Mouse (Mus musculus) CH12.LX (cell line): ENCODE results near the gene Dusp13. TPM values are rescaled to one million over a fixed set of nuclear protein-coding genes. Genes with fewer than 3 reads are reported as not detected.

ENCODE experiments used
- DNase-seq: peaks from one replicate; pipeline ENCODE4 v3.0.0-alpha.2; 2013; ENCODE audit errors: extremely low read depth
- H3K27ac ChIP-seq: 2 replicates; pipeline ENCODE4 v1.5.1; 2012; ENCODE audit warnings: low read depth, mild to moderate bottlenecking, control low read depth, moderate library complexity; ENCODE audit not compliant: insufficient read depth
- H3K27me3 ChIP-seq: replicated peaks from 2 replicates; pipeline ENCODE3; 2012; ENCODE audit warnings: inconsistent platforms
- H3K36me3 ChIP-seq, 2 experiments: replicated peaks in 1 of 2; 2 replicates each; pipeline versions ENCODE3 to v1.6.1; 2012; ENCODE audit warnings: inconsistent platforms in 1 of 2, low read length in 1 of 2, mild to moderate bottlenecking in 1 of 2, mixed read lengths in 1 of 2, moderate library complexity in 1 of 2; ENCODE audit not compliant: control insufficient read depth in 1 of 2, insufficient read depth in 1 of 2
- H3K4me1 ChIP-seq, 2 experiments: 2 replicates each; pipeline ENCODE4 v1.6.1; 2012; ENCODE audit warnings: inconsistent platforms in 1 of 2, moderate library complexity in 1 of 2; ENCODE audit not compliant: insufficient read depth in 2 of 2, control insufficient read depth in 1 of 2
- H3K4me2 ChIP-seq: 2 replicates; pipeline ENCODE4 v1.6.1; 2012; ENCODE audit warnings: low read depth, mild to moderate bottlenecking, control low read depth; ENCODE audit not compliant: poor library complexity, insufficient read depth, severe bottlenecking
- H3K4me3 ChIP-seq, 3 experiments: fragments of 150-350 bp in 1 of 3; sonication (generic) in 1 of 3; replicated peaks in 1 of 3; 2 replicates each; pipeline versions ENCODE3 to v1.5.1; 2011 to 2012; ENCODE audit warnings: low read depth in 2 of 3, low read length in 2 of 3, mild to moderate bottlenecking in 2 of 3, moderate library complexity in 2 of 3, control low read depth in 1 of 3, improper control_type of control experiment in 1 of 3, inconsistent platforms in 1 of 3, mixed read lengths in 1 of 3; ENCODE audit not compliant: poor library complexity in 1 of 3
- H3K79me2 ChIP-seq: replicated peaks from 2 replicates; pipeline ENCODE4 v1.6.1; 2012; ENCODE audit warnings: mild to moderate bottlenecking, moderate library complexity; ENCODE audit not compliant: control insufficient read depth, poor library complexity, insufficient read depth, severe bottlenecking; ENCODE audit errors: extremely low read depth
- H3K9ac ChIP-seq: 2 replicates; pipeline ENCODE4 v1.6.1; 2012; ENCODE audit warnings: low read depth, mild to moderate bottlenecking, control low read depth, moderate library complexity; ENCODE audit not compliant: insufficient read depth
- H3K9me3 ChIP-seq: replicated peaks from 2 replicates; pipeline ENCODE3; 2012; ENCODE audit warnings: low read length, inconsistent platforms, mixed read lengths
- BHLHE40 ChIP-seq: IDR thresholded peaks from 2 replicates; pipeline ENCODE4 v1.6.1; 2011; ENCODE audit warnings: mild to moderate bottlenecking, low read depth, low read length, improper control_type of control experiment
- E2F4 ChIP-seq: IDR thresholded peaks from 2 replicates; pipeline ENCODE4 v1.6.1; 2011; ENCODE audit warnings: low read depth, low read length, improper control_type of control experiment; ENCODE audit not compliant: insufficient replicate concordance
- ELF1 ChIP-seq: IDR thresholded peaks from 2 replicates; pipeline ENCODE4 v1.6.1; 2014; ENCODE audit warnings: low read depth, mild to moderate bottlenecking, inconsistent platforms, low read length, improper control_type of control experiment
- ETS1 ChIP-seq: conservative IDR thresholded peaks from 2 replicates; pipeline ENCODE4 v1.6.1; 2012; ENCODE audit warnings: low read depth, mild to moderate bottlenecking, inconsistent platforms, low read length, improper control_type of control experiment, moderate library complexity
- IRF4 ChIP-seq: IDR thresholded peaks from 2 replicates; pipeline ENCODE4 v1.6.1; 2014; ENCODE audit warnings: low read depth, mild to moderate bottlenecking, inconsistent platforms, low read length, improper control_type of control experiment
- JUND ChIP-seq: conservative IDR thresholded peaks from 2 replicates; pipeline ENCODE4 v1.6.1; 2011; ENCODE audit warnings: low read depth, low read length, improper control_type of control experiment
- MAX ChIP-seq: IDR thresholded peaks from 2 replicates; pipeline ENCODE4 v1.6.1; 2011; ENCODE audit warnings: low read length, improper control_type of control experiment
- MEF2A ChIP-seq: IDR thresholded peaks from 2 replicates; pipeline ENCODE4 v1.6.1; 2014; ENCODE audit warnings: low read depth, mild to moderate bottlenecking, inconsistent platforms, low read length, improper control_type of control experiment, borderline replicate concordance
- NRF1 ChIP-seq: IDR thresholded peaks from 2 replicates; pipeline ENCODE4 v1.6.1; 2014; ENCODE audit warnings: low read depth, mild to moderate bottlenecking, inconsistent platforms, low read length, improper control_type of control experiment, moderate library complexity
- POLR2A ChIP-seq: IDR thresholded peaks from 2 replicates; pipeline ENCODE4 v1.6.1; 2011; ENCODE audit warnings: low read depth, mild to moderate bottlenecking, improper control_type of control experiment, low read length
- RAD21 ChIP-seq: IDR thresholded peaks from 2 replicates; pipeline ENCODE4 v1.6.1; 2011; ENCODE audit warnings: low read depth, mild to moderate bottlenecking, low read length, improper control_type of control experiment, moderate library complexity
- SMC3 ChIP-seq: IDR thresholded peaks from 2 replicates; pipeline ENCODE4 v1.6.1; 2011; ENCODE audit warnings: low read depth, low read length, improper control_type of control experiment
- TBP ChIP-seq: conservative IDR thresholded peaks from 2 replicates; pipeline ENCODE4 v1.6.1; 2011; ENCODE audit warnings: low read depth, low read length, improper control_type of control experiment
- TCF12 ChIP-seq: IDR thresholded peaks from 2 replicates; pipeline ENCODE4 v1.6.1; 2014; ENCODE audit warnings: low read depth, mild to moderate bottlenecking, inconsistent platforms, low read length, improper control_type of control experiment
- UBTF ChIP-seq: IDR thresholded peaks from 2 replicates; pipeline ENCODE4 v1.6.1; 2012; ENCODE audit warnings: low read depth, mild to moderate bottlenecking, inconsistent platforms, low read length, improper control_type of control experiment, moderate library complexity
- USF1 ChIP-seq: IDR thresholded peaks from 2 replicates; pipeline ENCODE4 v1.6.1; 2014; ENCODE audit warnings: low read depth, mild to moderate bottlenecking, inconsistent platforms, low read length, improper control_type of control experiment
- ZKSCAN1 ChIP-seq: IDR thresholded peaks from 2 replicates; pipeline ENCODE4 v1.6.1; 2012; ENCODE audit warnings: low read depth, inconsistent platforms, low read length, improper control_type of control experiment, borderline replicate concordance
- ZMIZ1 ChIP-seq: IDR thresholded peaks from 2 replicates; pipeline ENCODE4 v1.6.1; 2012; ENCODE audit warnings: low read depth, mild to moderate bottlenecking, inconsistent platforms, low read length, improper control_type of control experiment
- dilution Hi-C: fragments of 300-500 bp; cut with MboI; formaldehyde crosslinking; loops from 2 replicates; pipeline ENCODE4 v1.14.3; 2020; ENCODE audit warnings: low sequenced_read_pairs; ENCODE audit not compliant: extremely low pct_unique_long_range_greater_than_20kb, extremely low pct_ligation_motif_present
- in situ Hi-C: fragments of 300-500 bp; cut with MboI; formaldehyde crosslinking; loops from 3 replicates; pipeline ENCODE4 v1.14.3; 2019; ENCODE audit warnings: low sequenced_read_pairs, low pct_ligation_motif_present, low pct_unique_long_range_greater_than_20kb, mixed read lengths
- polyA plus RNA-seq: library from polyadenylated mRNA; unstranded; fragments of >175 nt; gene quantifications from 2 replicates; pipeline ENCODE4 v1.2.1, GENCODE M21; 2012; ENCODE audit warnings: low read depth; ENCODE audit not compliant: insufficient read length
- total RNA-seq, 2 experiments: library from RNA; depleted of rRNA; stranded (reverse); fragments of 300-350 nt in 1 of 2; fragments of >200 nt in 1 of 2; gene quantifications; 2 replicates each; pipeline ENCODE4 v1.2.3; 2012 to 2014

The Dusp13 gene
- total and polyA plus RNA-seq, 3 experiments: 0.34 TPM; not detected in 2

DNA sequence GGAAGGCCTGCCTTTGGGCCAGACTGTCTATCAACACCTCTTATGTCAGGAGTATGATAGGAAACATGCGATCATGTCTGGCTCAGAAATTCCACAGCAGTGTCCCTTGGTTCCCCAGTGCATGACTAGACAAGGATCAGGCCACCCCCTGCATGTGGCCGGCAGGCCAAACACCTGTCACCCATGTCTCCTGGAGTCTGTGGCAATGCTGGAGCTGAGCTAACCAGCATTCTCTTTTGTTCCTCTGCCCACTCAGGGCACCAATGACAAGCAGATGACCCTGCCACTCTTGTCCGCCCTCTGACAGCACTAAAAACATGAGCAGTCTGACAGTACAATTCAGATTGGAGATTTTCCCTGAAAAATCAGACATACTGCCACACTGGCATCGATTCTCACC lies 67.1 kb downstream of the Dusp13 start:
- no peak for TF ChIP-seq JUND
- TF ChIP-seq ELF1: no peak
- no peak for TF ChIP-seq USF1
- TF ChIP-seq POLR2A: no peak
- TF ChIP-seq TBP: no peak
- no peak for TF ChIP-seq E2F4
- TF ChIP-seq TCF12: no peak
- no peak for TF ChIP-seq UBTF
- TF ChIP-seq RAD21: no peak
- no peak for TF ChIP-seq ZMIZ1
- no peak for TF ChIP-seq ETS1
- no peak for TF ChIP-seq IRF4
- TF ChIP-seq NRF1: no peak
- TF ChIP-seq MAX: no peak
- TF ChIP-seq BHLHE40: no peak
- no peak for TF ChIP-seq MEF2A
- TF ChIP-seq ZKSCAN1: no peak
- TF ChIP-seq SMC3: no peak
- Histone ChIP-seq H3K27ac (no peak overlapping the region), H3K4me1 (peaks cover 0 to 20% of the 10 kb centered on the region in 2 experiments; a peak in 2 of 4 replicates), H3K9me3 (no peaks in the 10 kb centered on the region), H3K27me3 (no peaks in the 10 kb centered on the region), H3K4me2 (no peak overlapping the region), H3K4me3 (no peak overlapping the region), H3K36me3 (no peaks in the 10 kb centered on the region), H3K79me2 (no peaks in the 10 kb centered on the region), H3K9ac (no peak overlapping the region)
- DNase-seq: no peak
- in situ Hi-C loops (no loop called here), dilution Hi-C loops (no loop called here)

Other genes starting within 250 kb of the Dusp13 start
- not detected in 2 replicates for gene Dupd1, start 36.6 kb downstream of the Dusp13 start, total RNA-seq (2012; rRNA removed)
- not detected in 2 replicates for gene Dupd1, start 36.6 kb downstream of the Dusp13 start, total RNA-seq (2014; rRNA removed)
- not detected in 2 replicates for gene Dupd1, start 36.6 kb downstream of the Dusp13 start, polyA plus RNA-seq
- gene Samd8, start 650 bp downstream of the Dusp13 start, total RNA-seq (2012; rRNA removed): 6.6 and 7.0 TPM in 2 replicates
- gene Samd8, start 650 bp downstream of the Dusp13 start, total RNA-seq (2014; rRNA removed): 9.0 and 9.5 TPM in 2 replicates
- gene Samd8, start 650 bp downstream of the Dusp13 start, polyA plus RNA-seq: 4.7 and 5.4 TPM in 2 replicates
- gene Vdac2, start 74.1 kb upstream of the Dusp13 start, total RNA-seq (2012; rRNA removed): 268 and 332 TPM in 2 replicates
- gene Vdac2, start 74.1 kb upstream of the Dusp13 start, total RNA-seq (2014; rRNA removed): 475 and 538 TPM in 2 replicates
- 461 and 517 TPM in 2 replicates for gene Vdac2, start 74.1 kb upstream of the Dusp13 start, polyA plus RNA-seq
- gene Comtd1, start 97.8 kb upstream of the Dusp13 start, total RNA-seq (2012; rRNA removed): 30.4 and 34.9 TPM in 2 replicates
- gene Comtd1, start 97.8 kb upstream of the Dusp13 start, total RNA-seq (2014; rRNA removed): 13.3 and 14.2 TPM in 2 replicates
- 26.1 and 29.0 TPM in 2 replicates for gene Comtd1, start 97.8 kb upstream of the Dusp13 start, polyA plus RNA-seq
- gene Zfp503, start 238.4 kb upstream of the Dusp13 start, total RNA-seq (2012; rRNA removed): not detected in 2 replicates
- not detected in 2 replicates for gene Zfp503, start 238.4 kb upstream of the Dusp13 start, total RNA-seq (2014; rRNA removed)
- not detected in 2 replicates for gene Zfp503, start 238.4 kb upstream of the Dusp13 start, polyA plus RNA-seq